Comparison of ENCODE assay signal across 8 mouse cellular contexts in genomic region chr19:3719362-3719891, GRCm38 (mm10). TPM values are rescaled to one million over a fixed set of nuclear protein-coding genes. Genes with fewer than 3 reads are reported as not detected.
DNase-seq lines count a peak whose midpoint lies in the region; ATAC-seq and TF ChIP-seq lines count a peak whose summit lies in the region.

No protein-coding gene starts in this region.

- WGBS in heart, embryonic 12.5 days: 1% methylated on average over 27 of the region's 27 CpGs
- WGBS in kidney, embryonic 14.5 days: 4% methylated on average over 27 of the region's 27 CpGs
- WGBS in limb, embryonic 14.5 days: 1% methylated on average over 27 of the region's 27 CpGs
- WGBS in midbrain, embryonic 13.5 days: 1% methylated on average over 27 of the region's 27 CpGs
- WGBS in spleen, adult 2 months: under 1% methylated on average over 27 of the region's 27 CpGs

- peak; percentile 80 for ATAC-seq in heart, embryonic 12.5 days (ENCODE audit: insufficient number of reproducible peaks, low FRiP score)
- ATAC-seq in kidney, embryonic 14.5 days (ENCODE audit: low FRiP score, low TSS enrichment): peak; percentile 86
- peak; percentile 66 for ATAC-seq in limb, embryonic 14.5 days (ENCODE audit: low FRiP score, low read depth)
- ATAC-seq in midbrain, embryonic 13.5 days: peak; percentile 75

- peak overlapping the region; percentile 81 for H3K4me2 ChIP-seq in heart, embryonic 12.5 days
- peak overlapping the region; percentile 72 for H3K4me2 ChIP-seq in kidney, embryonic 14.5 days (replicated peaks; ENCODE audit: low read depth, low read length)
- H3K4me2 ChIP-seq in limb, embryonic 14.5 days (replicated peaks; ENCODE audit: low read depth, low read length, severe bottlenecking): peak overlapping the region; percentile 93
- peak overlapping the region; percentile 68 for H3K4me2 ChIP-seq in midbrain, embryonic 13.5 days (replicated peaks)

- H3K36me3 ChIP-seq in erythroblast, embryonic 14.5 days (ENCODE audit: control insufficient read depth): peaks cover 39% of the 10 kb centered on the region
- peaks cover 31% of the 10 kb centered on the region for H3K36me3 ChIP-seq in heart, embryonic 12.5 days
- peaks cover 31% of the 10 kb centered on the region for H3K36me3 ChIP-seq in kidney, embryonic 14.5 days (ENCODE audit: control insufficient read depth, insufficient read depth, low read length)
- peaks cover 39% of the 10 kb centered on the region for H3K36me3 ChIP-seq in limb, embryonic 14.5 days (ENCODE audit: control insufficient read depth, insufficient read depth, low read length)
- peaks cover 41% of the 10 kb centered on the region for H3K36me3 ChIP-seq in midbrain, embryonic 13.5 days
- H3K36me3 ChIP-seq in spleen, adult 2 months (ENCODE audit: control insufficient read depth, insufficient read depth, low read length): no peaks in the 10 kb centered on the region

- H3K9ac ChIP-seq in heart, embryonic 12.5 days: peak overlapping the region; percentile 37
- peak overlapping the region; percentile 42 for H3K9ac ChIP-seq in kidney, embryonic 14.5 days (ENCODE audit: low read depth, low read length)
- H3K9ac ChIP-seq in limb, embryonic 14.5 days (ENCODE audit: low read depth, low read length, severe bottlenecking): peak overlapping the region; percentile 50
- peak overlapping the region; percentile 32; the same call in 1 of the 2 replicates for H3K9ac ChIP-seq in midbrain, embryonic 13.5 days (replicated peaks)

- H3K27ac ChIP-seq in heart, embryonic 12.5 days (ENCODE audit: poor library complexity, severe bottlenecking): no peak overlapping the region
- H3K27ac ChIP-seq in kidney, embryonic 14.5 days (ENCODE audit: low read depth, low read length): no peak overlapping the region
- H3K27ac ChIP-seq in limb, embryonic 14.5 days (replicated peaks; ENCODE audit: low read depth, low read length): 0 out of 2 replicates have a peak overlapping the region, but pooled peaks have one; percentile 26
- no peak overlapping the region for H3K27ac ChIP-seq in midbrain, embryonic 13.5 days
- no peak overlapping the region for H3K27ac ChIP-seq in spleen, adult 2 months (ENCODE audit: insufficient read depth, low read length)

- DNase-seq in urinary bladder, adult 18-20 months (ENCODE audit: low spot score in 2 of 2): peak; percentile 45 to 77
- no peak for DNase-seq in urinary bladder, postnatal 10 days (ENCODE audit: low spot score)
- DNase-seq in limb, embryonic 14.5 days (ENCODE audit: low spot score): peak; percentile 22
- DNase-seq in spleen, adult 2 months (ENCODE audit: low read depth in 1 of 2, low spot score in 2 of 2): peak; percentile 15 to 44

- no peak for TF ChIP-seq POLR2A in limb, embryonic 14.5 days (IDR thresholded peaks at IDR 0.05; ENCODE audit: borderline replicate concordance, extremely low read depth, insufficient read depth, insufficient read length)
- TF ChIP-seq POLR2A in spleen, adult 2 months (IDR thresholded peaks at IDR 0.05; ENCODE audit: low read depth, low read length): no peak

- peak; percentile 44; the same call in 1 of the 2 replicates for TF ChIP-seq CTCF in spleen, adult 2 months (IDR thresholded peaks at IDR 0.05; ENCODE audit: extremely low read depth, insufficient read depth, insufficient read length, insufficient replicate concordance)

- peaks cover 14% of the 10 kb centered on the region for H3K4me1 ChIP-seq in erythroblast, embryonic 14.5 days (ENCODE audit: control insufficient read depth)
- peaks cover 12% of the 10 kb centered on the region; the same call in 1 of the 2 replicates for H3K4me1 ChIP-seq in heart, embryonic 12.5 days (replicated peaks)
- no peaks in the 10 kb centered on the region for H3K4me1 ChIP-seq in kidney, embryonic 14.5 days (ENCODE audit: control insufficient read depth, insufficient read depth, low read length)
- H3K4me1 ChIP-seq in limb, embryonic 14.5 days (ENCODE audit: control insufficient read depth, insufficient read depth, low read length): peaks cover 6% of the 10 kb centered on the region
- peaks cover 14% of the 10 kb centered on the region for H3K4me1 ChIP-seq in midbrain, embryonic 13.5 days (replicated peaks)
- H3K4me1 ChIP-seq in spleen, adult 2 months (ENCODE audit: control insufficient read depth, insufficient read depth, insufficient read length): peaks cover 7% of the 10 kb centered on the region

- peak overlapping the region; percentile 60 for H3K4me3 ChIP-seq in erythroblast, embryonic 14.5 days (replicated peaks)
- H3K4me3 ChIP-seq in heart, embryonic 12.5 days: peak overlapping the region; percentile 47
- peak overlapping the region; percentile 37 for H3K4me3 ChIP-seq in kidney, embryonic 14.5 days (ENCODE audit: low read length)
- peak overlapping the region; percentile 41 for H3K4me3 ChIP-seq in limb, embryonic 14.5 days (replicated peaks; ENCODE audit: low read length)
- peak overlapping the region; percentile 37 for H3K4me3 ChIP-seq in midbrain, embryonic 13.5 days (replicated peaks)
- H3K4me3 ChIP-seq in spleen, adult 2 months (ENCODE audit: extremely low read depth, insufficient read depth, insufficient read length): peak overlapping the region; percentile 54

- H3K27me3 ChIP-seq in erythroblast, embryonic 14.5 days (ENCODE audit: control insufficient read depth): no peaks in the 10 kb centered on the region
- H3K27me3 ChIP-seq in heart, embryonic 12.5 days (replicated peaks): no peaks in the 10 kb centered on the region
- no peaks in the 10 kb centered on the region for H3K27me3 ChIP-seq in kidney, embryonic 14.5 days (ENCODE audit: control insufficient read depth, insufficient read depth, low read length)
- no peaks in the 10 kb centered on the region for H3K27me3 ChIP-seq in limb, embryonic 14.5 days (ENCODE audit: control insufficient read depth, insufficient read depth, low read length)
- H3K27me3 ChIP-seq in midbrain, embryonic 13.5 days: no peaks in the 10 kb centered on the region
- H3K27me3 ChIP-seq in spleen, adult 2 months (ENCODE audit: control insufficient read depth, insufficient read depth, low read length): no peaks in the 10 kb centered on the region

- peaks cover 5% of the 10 kb centered on the region; the same call in 1 of the 2 replicates for H3K9me3 ChIP-seq in erythroblast, embryonic 14.5 days (ENCODE audit: control insufficient read depth, low read length)
- H3K9me3 ChIP-seq in heart, embryonic 12.5 days (replicated peaks): peaks cover 9% of the 10 kb centered on the region
- no peaks in the 10 kb centered on the region; the same call in 1 of the 2 replicates for H3K9me3 ChIP-seq in kidney, embryonic 14.5 days (ENCODE audit: control insufficient read depth, low read length)
- no peaks in the 10 kb centered on the region for H3K9me3 ChIP-seq in limb, embryonic 14.5 days (ENCODE audit: control insufficient read depth, low read length)
- H3K9me3 ChIP-seq in midbrain, embryonic 13.5 days: peaks cover 5% of the 10 kb centered on the region; the same call in 1 of the 2 replicates

RNA-seq across cellular contexts. Expression of gene 1810055G02Rik, which starts 11.3 kb away (rescaled TPM):
- polyA plus RNA-seq in erythroblast, embryonic 14.5 days (2012): 0.99 and 1.6 TPM in 2 replicates
- polyA plus RNA-seq in heart, embryonic 12.5 days (2016; fragmentation: Nextera tagmentation; extraction: Ambion mirVana): 25.7 and 26.7 TPM in 2 replicates
- 33.7 and 38.6 TPM in 2 replicates for polyA plus RNA-seq in kidney, embryonic 14.5 days (2014; fragmentation: Nextera tagmentation; extraction: Ambion mirVana)
- 76.0 and 94.1 TPM in 2 replicates for polyA plus RNA-seq in limb, embryonic 14.5 days (2012; rRNA removed)
- polyA plus RNA-seq in limb, embryonic 14.5 days (2014; fragmentation: Nextera tagmentation; extraction: Ambion mirVana): 56.4 and 56.9 TPM in 2 replicates
- 27.9 and 30.1 TPM in 2 replicates for polyA plus RNA-seq in midbrain, embryonic 13.5 days (2015; fragmentation: Nextera tagmentation; extraction: Ambion mirVana)
- 6.7 and 11.0 TPM in 2 replicates for polyA plus RNA-seq in spleen, adult 2 months (2012; rRNA removed)

RNA-seq across cellular contexts. Expression of gene Lrp5, which starts 33.1 kb away (rescaled TPM):
- 0.25 and 0.41 TPM in 2 replicates for polyA plus RNA-seq in erythroblast, embryonic 14.5 days (2012)
- 3.3 and 4.2 TPM in 2 replicates for polyA plus RNA-seq in heart, embryonic 12.5 days (2016; fragmentation: Nextera tagmentation; extraction: Ambion mirVana)
- 7.7 and 10.1 TPM in 2 replicates for polyA plus RNA-seq in kidney, embryonic 14.5 days (2014; fragmentation: Nextera tagmentation; extraction: Ambion mirVana)
- 36.3 and 48.4 TPM in 2 replicates for polyA plus RNA-seq in limb, embryonic 14.5 days (2012; rRNA removed)
- polyA plus RNA-seq in limb, embryonic 14.5 days (2014; fragmentation: Nextera tagmentation; extraction: Ambion mirVana): 9.5 and 9.8 TPM in 2 replicates
- 1.5 and 1.7 TPM in 2 replicates for polyA plus RNA-seq in midbrain, embryonic 13.5 days (2015; fragmentation: Nextera tagmentation; extraction: Ambion mirVana)
- 22.6 and 22.8 TPM in 2 replicates for polyA plus RNA-seq in spleen, adult 2 months (2012; rRNA removed)

RNA-seq across cellular contexts. Expression of gene Kmt5b, which starts 47.8 kb away (rescaled TPM):
- polyA plus RNA-seq in erythroblast, embryonic 14.5 days (2012): 0.24 and 0.52 TPM in 2 replicates
- 29.3 and 32.9 TPM in 2 replicates for polyA plus RNA-seq in heart, embryonic 12.5 days (2016; fragmentation: Nextera tagmentation; extraction: Ambion mirVana)
- polyA plus RNA-seq in kidney, embryonic 14.5 days (2014; fragmentation: Nextera tagmentation; extraction: Ambion mirVana): 20.2 and 41.7 TPM in 2 replicates
- 36.5 TPM in 2 replicates for polyA plus RNA-seq in limb, embryonic 14.5 days (2012; rRNA removed)
- 25.2 and 31.8 TPM in 2 replicates for polyA plus RNA-seq in limb, embryonic 14.5 days (2014; fragmentation: Nextera tagmentation; extraction: Ambion mirVana)
- polyA plus RNA-seq in midbrain, embryonic 13.5 days (2015; fragmentation: Nextera tagmentation; extraction: Ambion mirVana): 56.7 and 61.6 TPM in 2 replicates
- 13.9 and 14.2 TPM in 2 replicates for polyA plus RNA-seq in spleen, adult 2 months (2012; rRNA removed)
